Mouse (Mus musculus) liver, adult 2 months (tissue): ENCODE measurements at regions not wholly inside any gene's neighbourhood (a gene's known extent, or its start where the extent isn't known, plus 50 kb on each side); places are given as distances from the start of the nearest gene placed in this dataset.

Experiments
- DNase-seq: peaks from one replicate; pipeline ENCODE4 v3.0.0-alpha.2; 2011; ENCODE audit warnings: low read depth, low spot score; ENCODE audit errors: extremely low read depth
- H3K27ac ChIP-seq: fragments of 200-500 bp; replicated peaks from 2 replicates; pipeline ENCODE4 v1.5.1; 2012; ENCODE audit warnings: low read depth, mild to moderate bottlenecking, control low read depth, inconsistent platforms, low read length; ENCODE audit not compliant: insufficient read depth
- H3K27me3 ChIP-seq: fragments of 200-500 bp; 2 replicates; pipeline ENCODE4 v1.6.1; 2012; ENCODE audit warnings: mild to moderate bottlenecking, moderate library complexity, low read length, inconsistent platforms; ENCODE audit not compliant: control insufficient read depth, insufficient read depth
- H3K36me3 ChIP-seq: fragments of 200-500 bp; 2 replicates; pipeline ENCODE4 v1.6.1; 2012; ENCODE audit warnings: low read length, inconsistent platforms; ENCODE audit not compliant: control insufficient read depth, insufficient read depth
- H3K4me1 ChIP-seq: fragments of 200-500 bp; 2 replicates; pipeline ENCODE4 v1.6.1; 2011; ENCODE audit warnings: low read length; ENCODE audit not compliant: control insufficient read depth, insufficient read depth
- H3K4me3 ChIP-seq: fragments of 200-500 bp; 2 replicates; pipeline ENCODE4 v1.5.1; 2011; ENCODE audit warnings: low read depth, mild to moderate bottlenecking, control low read depth, low read length, moderate library complexity; ENCODE audit not compliant: insufficient read depth
- H3K79me2 ChIP-seq: fragments of 200-500 bp; 2 replicates; pipeline ENCODE4 v1.6.1; 2012; ENCODE audit warnings: inconsistent platforms, mild to moderate bottlenecking, low read length, moderate library complexity; ENCODE audit not compliant: control insufficient read depth, insufficient read depth
- H3K9ac ChIP-seq: fragments of 200-500 bp; 2 replicates; pipeline ENCODE4 v1.6.1; 2012; ENCODE audit warnings: low read depth, mild to moderate bottlenecking, control low read depth, inconsistent platforms, low read length
- CTCF ChIP-seq: fragments of 200-500 bp; IDR thresholded peaks from 2 replicates; pipeline ENCODE4 v1.5.1; 2011; ENCODE audit warnings: low read depth, low read length, control low read depth
- POLR2A ChIP-seq: fragments of 200-500 bp; IDR thresholded peaks from 2 replicates; pipeline ENCODE4 v1.6.1; 2011; ENCODE audit warnings: low read length, control low read depth; ENCODE audit not compliant: insufficient read depth; ENCODE audit errors: extremely low read depth
- WGBS: fragments of 180-500 bp; shearing (Covaris S2); methylation state at CpG from one replicate; pipeline ENCODE4 v1.1.7; 2018; 5-methylcytosine and 5-hydroxymethylcytosine counted together

DNA sequence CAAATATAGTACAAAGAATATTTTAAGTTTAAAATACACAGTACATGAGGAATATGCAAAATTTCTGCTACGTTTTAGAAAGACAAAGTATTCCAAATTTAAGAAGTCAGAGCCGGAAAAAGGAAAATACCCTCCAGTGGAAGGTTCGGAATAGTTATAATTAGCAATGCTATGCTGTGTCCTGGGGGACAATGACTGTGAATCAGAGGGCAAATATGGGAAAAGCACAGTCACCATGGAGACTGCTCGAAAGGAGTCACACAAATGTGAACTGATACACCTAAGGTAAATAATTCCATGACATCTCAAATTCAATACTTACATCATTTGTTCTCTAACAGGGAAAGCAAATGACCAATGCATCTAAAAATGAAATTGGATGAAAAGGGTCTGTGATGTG lies 707.0 kb upstream of the Nectin3 start:
- no peak overlapping the region for H3K27ac ChIP-seq
- 83% methylated on average over 4 of the region's 4 CpGs for WGBS
- H3K4me3 ChIP-seq = no peak overlapping the region
- DNase-seq = no peak
- H3K4me1 ChIP-seq = no peaks in the 10 kb centered on the region
- TF ChIP-seq CTCF = no peak
- no peak for TF ChIP-seq POLR2A
- H3K27me3 ChIP-seq = no peaks in the 10 kb centered on the region
- no peaks in the 10 kb centered on the region for H3K36me3 ChIP-seq
- H3K79me2 ChIP-seq = no peaks in the 10 kb centered on the region
- H3K9ac ChIP-seq = no peak overlapping the region

GRCm38 (mm10) chr16:47204672-47205307 lies 706.5 kb upstream of the Nectin3 start:
- Histone ChIP-seq H3K9ac (no peak overlapping the region), H3K79me2 (no peaks in the 10 kb centered on the region), H3K27ac (no peak overlapping the region), H3K4me1 (no peaks in the 10 kb centered on the region), H3K36me3 (no peaks in the 10 kb centered on the region), H3K4me3 (no peak overlapping the region), H3K27me3 (no peaks in the 10 kb centered on the region)
- TF ChIP-seq POLR2A (no peak), CTCF (no peak)
- WGBS = 41% methylated on average over 3 of the region's 3 CpGs
- DNase-seq = peak; percentile 35

DNA sequence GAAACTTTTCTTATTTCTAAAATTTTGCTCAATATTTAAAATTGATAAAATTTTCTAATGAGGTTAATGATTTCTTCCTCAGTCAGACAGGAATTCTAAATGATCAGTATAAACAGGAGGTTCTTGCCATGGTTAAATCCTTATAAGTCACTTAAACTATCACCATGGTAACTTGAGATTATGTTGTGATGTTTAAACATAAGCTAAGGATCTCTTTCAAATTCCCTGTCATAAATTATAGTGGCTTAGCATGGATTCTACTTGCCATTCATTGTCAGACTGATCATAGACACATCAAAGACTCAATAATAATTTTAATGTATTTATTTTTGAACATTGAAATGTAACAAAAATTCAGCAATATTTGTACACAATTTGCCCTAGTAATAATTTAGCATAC lies 705.7 kb upstream of the Nectin3 start:
- no peaks in the 10 kb centered on the region for H3K4me1 ChIP-seq
- no peak overlapping the region for H3K4me3 ChIP-seq

DNA sequence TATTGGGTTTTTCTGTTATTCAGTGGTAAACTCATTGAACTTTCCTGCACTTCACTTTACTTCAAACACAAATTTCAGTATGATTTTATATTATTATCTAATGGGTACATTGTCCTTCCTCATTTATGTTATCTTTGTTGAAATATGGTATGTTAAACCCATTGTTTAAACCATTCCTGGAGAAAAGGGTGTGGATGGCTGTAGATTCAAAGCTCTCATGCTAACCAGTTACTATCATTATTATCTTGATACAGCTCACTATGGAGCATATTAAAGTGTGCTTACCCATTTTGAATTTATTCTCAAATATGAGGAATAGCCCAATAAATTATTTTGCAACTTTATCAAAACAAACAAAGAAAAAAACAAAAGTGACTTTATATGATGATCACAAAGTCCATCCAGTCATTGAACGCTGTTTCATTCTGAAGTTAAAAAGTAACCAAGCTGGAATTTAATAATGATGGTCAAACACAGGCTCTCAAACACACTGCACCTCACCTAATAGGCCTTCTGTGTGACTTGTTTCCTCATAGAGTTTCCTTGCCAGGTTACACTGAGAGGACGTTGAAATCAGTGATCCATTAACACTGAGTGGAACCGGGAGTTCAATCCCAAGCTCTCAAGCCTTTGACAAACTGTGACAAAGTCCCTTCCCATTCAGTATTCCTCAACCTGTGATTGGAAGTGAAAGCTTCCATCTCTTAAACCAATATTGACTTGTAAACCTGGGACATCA lies 673.3 kb upstream of the Nectin3 start:
- no peak overlapping the region for H3K4me3 ChIP-seq
- H3K27me3 ChIP-seq = no peaks in the 10 kb centered on the region
- H3K4me1 ChIP-seq = peaks cover 11% of the 10 kb centered on the region; the same call in 1 of the 2 replicates
- H3K36me3 ChIP-seq = no peaks in the 10 kb centered on the region
- H3K79me2 ChIP-seq = no peaks in the 10 kb centered on the region
- DNase-seq = peak; percentile 100
- H3K9ac ChIP-seq = no peak overlapping the region
- H3K27ac ChIP-seq = no peak overlapping the region
- 30% methylated on average over 3 of the region's 3 CpGs for WGBS
- TF ChIP-seq POLR2A = no peak
- no peak for TF ChIP-seq CTCF

More for the DNA sequence above, 705.7 kb upstream of the Nectin3 start:
- no peak overlapping the region for H3K27ac ChIP-seq
- H3K9ac ChIP-seq = no peak overlapping the region
- DNase-seq = no peak
- H3K27me3 ChIP-seq = no peaks in the 10 kb centered on the region
- no peaks in the 10 kb centered on the region for H3K36me3 ChIP-seq
- TF ChIP-seq POLR2A = no peak
- no peak for TF ChIP-seq CTCF
- no peaks in the 10 kb centered on the region for H3K79me2 ChIP-seq

DNA sequence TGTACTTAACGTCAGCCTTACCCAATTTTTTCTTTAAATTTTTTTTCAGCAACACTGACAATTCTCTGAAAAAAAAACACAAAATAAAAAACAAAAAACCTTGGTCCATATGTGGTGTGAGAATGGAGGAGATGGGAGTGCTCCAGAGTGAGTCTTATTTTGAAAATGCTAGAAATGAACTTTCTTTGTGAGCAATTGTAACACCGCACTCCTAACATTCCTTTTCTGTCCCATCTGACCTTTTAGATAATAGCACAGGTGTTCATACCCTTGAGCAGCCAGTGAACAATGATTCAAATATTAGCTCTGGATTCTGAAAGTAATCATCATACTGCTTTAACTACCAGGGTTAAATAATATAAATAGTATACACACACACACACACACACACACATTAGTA lies 666.2 kb upstream of the Nectin3 start:
- H3K4me1 ChIP-seq = no peaks in the 10 kb centered on the region
- H3K27me3 ChIP-seq = no peaks in the 10 kb centered on the region
- H3K79me2 ChIP-seq = no peaks in the 10 kb centered on the region
- WGBS = 83% methylated on average over 2 of the region's 2 CpGs
- no peak for DNase-seq
- H3K27ac ChIP-seq = no peak overlapping the region
- H3K4me3 ChIP-seq = no peak overlapping the region
- H3K36me3 ChIP-seq = no peaks in the 10 kb centered on the region
- TF ChIP-seq POLR2A = no peak
- TF ChIP-seq CTCF = no peak
- H3K9ac ChIP-seq = no peak overlapping the region
